Mouse (Mus musculus): ENCODE results near the gene Zfp78.

Zfp78 gene

DNA sequence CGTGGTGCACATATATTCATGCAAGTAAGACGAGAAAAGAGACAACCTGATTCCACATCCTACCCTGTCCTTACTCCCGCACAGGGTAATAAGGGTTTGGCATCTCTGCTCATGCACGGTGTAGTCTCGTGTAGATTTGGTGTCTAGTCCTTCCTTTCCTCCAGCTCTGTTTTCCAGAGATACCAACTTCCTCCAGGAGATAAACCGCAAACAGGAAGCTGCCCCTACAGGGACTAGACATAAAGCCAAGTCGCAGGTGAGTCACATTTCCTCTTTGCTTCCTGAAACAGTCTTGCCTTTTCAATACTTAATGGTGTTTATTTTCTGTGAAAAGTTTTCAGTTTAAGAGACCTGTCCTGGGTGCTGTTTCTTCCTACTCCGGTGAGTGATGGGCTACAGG, 20.9 kb downstream of the Zfp78 start:
- in situ Hi-C loops (cut with MboI; ENCODE audit: low sequenced_read_pairs), result loop anchor here (25.0 kb wide), 1 partner anchor 728 kb away; the partner anchor contains the start of gene Zfp954

DNA sequence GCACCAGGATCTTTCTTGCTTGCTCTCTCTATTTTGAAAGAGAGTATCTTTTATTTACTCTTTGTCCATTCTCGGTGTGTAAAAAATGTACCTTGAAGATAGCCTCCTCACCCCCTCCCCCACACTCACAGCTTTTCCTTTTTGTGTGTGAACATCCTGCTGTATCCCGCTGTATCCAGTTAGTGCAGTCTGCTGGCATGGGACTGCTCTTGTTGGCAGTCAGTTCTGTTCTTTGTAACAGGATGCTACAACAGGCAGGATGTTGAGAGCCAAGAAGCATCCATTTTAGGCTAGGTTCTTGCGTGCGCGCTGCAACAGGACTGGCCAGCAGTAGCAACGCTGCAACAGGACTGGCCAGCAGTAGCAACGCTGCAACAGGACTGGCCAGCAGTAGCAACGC, 23.9 kb downstream of the Zfp78 start:
- in situ Hi-C loops (cut with MboI; ENCODE audit: low sequenced_read_pairs), result loop anchor here (25.0 kb wide), 1 partner anchor 725 kb away; the partner anchor contains the start of gene Zfp954

DNA sequence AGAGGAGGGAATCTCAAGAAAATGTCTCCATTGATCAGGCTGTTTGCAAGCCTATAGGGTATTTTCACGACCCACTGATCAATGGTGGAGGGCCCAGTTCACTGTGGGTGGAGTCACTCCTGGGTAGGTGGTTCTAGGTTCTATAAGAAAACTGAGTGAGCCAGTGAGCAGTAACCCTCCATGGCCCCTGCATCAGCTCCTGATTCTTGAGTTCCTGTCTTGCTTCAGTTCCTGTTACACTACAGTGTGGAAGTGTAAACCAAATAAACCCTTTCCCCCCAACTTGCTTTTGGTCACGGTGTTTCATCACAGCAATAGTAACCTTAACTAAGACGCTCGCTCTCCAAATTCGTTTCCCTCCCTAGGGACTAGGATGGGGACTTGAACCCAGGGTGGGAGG, 25.9 kb downstream of the Zfp78 start:
- in situ Hi-C loops (cut with MboI; ENCODE audit: low sequenced_read_pairs), result loop anchor here (25.0 kb wide), 1 partner anchor 723 kb away; the partner anchor contains the start of gene Zfp954

DNA sequence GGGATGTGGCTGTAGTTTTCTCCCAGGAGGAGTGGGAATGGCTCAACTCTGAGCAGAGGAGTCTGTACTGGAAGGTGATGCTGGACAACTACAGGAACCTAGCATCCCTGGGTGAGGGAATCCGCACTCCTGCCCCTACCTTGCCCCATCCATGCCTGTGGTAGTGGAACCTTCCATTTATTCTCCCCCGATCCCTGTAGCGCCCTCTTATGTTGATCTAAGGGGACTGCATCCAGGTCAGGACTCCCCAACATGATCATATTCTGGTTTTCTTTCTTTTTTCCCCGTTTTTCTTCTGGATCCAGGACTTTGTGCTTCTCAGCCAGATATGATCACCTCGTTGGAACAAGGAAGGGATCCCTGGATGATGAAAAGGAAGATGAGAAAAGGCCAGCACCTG, 26.4 kb downstream of the Zfp78 start:
- in situ Hi-C loops (cut with MboI; ENCODE audit: low sequenced_read_pairs), result loop anchor here (25.0 kb wide), 1 partner anchor 723 kb away; the partner anchor contains the start of gene Zfp954

DNA sequence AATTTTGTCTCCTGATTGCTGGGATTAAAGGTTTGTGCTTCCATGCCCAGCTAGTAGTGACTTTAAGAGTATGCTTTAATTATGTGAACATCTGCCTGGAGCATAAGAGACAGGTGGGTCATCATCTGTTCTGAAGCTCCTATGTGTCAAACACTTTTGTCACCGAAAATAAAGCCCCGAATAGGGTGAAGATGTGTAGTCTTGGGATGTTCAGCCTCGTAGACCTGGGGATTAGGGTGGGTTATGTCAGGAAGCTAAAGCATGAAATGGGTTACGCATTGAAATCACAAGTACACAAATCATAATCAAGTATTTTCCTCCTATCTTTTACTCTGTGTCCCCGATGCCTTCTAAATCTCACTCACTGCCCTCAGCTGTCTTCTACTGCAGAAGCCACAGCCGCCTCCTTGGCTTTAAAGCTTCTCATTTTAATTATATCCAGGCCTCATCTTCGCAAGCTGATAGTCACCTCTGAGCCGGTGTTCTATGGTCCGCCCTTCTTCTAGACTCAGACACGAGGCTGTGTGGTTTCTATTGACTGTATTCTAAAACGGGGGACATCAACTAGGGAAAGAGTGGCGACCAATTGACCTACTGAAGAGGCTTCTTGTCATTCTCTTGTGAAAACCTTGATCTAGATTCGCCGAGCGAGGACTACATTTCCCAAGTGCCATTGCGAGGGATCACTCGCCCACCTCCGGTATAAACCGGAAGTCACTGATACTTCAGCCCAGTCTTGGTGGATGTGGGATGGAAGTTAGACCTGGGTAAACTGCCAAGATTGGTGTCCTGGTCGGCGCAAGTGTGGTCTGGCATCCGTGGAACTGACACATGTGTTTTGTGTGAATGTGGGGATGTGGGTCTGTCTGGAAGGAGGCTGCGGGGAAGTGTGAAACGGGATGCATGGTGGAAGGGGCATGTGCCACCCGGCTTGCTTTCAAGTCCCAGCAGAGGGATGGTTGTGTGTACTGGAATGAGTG, 35.2 kb downstream of the Zfp78 start, which contains the start of gene Smim17:
Gene Smim17 (plus strand): TSS at position 720 of the 980 bp plus-strand sequence.
- in situ Hi-C loops (cut with MboI; ENCODE audit: low sequenced_read_pairs), result loop anchor here (25.0 kb wide), 1 partner anchor 714 kb away; the partner anchor contains the start of gene Zfp954

DNA sequence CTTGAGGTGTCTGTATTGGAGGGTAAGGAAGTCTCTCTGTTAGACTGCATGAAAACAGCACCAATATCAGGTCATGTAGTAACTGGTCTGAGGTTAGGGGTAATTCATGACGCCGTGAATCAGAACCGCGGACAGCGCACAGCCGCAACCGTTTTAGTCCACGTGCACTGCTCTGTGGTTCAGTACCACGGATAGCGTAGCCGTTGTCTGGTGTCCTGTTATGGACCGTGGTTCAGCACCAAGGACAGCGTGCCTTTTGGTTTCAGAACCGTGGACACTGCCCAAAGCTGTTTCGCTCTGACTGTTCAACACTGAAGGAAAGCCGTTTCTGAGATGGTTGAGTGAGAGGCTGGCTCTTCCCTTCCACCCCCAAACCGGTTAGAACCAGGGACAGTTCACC, 47.0 kb downstream of the Zfp78 start, which contains the start of gene Gm20715:
Gene Gm20715 (plus strand): TSS at position 235 of the 400 bp plus-strand sequence.
- in situ Hi-C loops (cut with MboI; ENCODE audit: low sequenced_read_pairs), result no loop called here

DNA sequence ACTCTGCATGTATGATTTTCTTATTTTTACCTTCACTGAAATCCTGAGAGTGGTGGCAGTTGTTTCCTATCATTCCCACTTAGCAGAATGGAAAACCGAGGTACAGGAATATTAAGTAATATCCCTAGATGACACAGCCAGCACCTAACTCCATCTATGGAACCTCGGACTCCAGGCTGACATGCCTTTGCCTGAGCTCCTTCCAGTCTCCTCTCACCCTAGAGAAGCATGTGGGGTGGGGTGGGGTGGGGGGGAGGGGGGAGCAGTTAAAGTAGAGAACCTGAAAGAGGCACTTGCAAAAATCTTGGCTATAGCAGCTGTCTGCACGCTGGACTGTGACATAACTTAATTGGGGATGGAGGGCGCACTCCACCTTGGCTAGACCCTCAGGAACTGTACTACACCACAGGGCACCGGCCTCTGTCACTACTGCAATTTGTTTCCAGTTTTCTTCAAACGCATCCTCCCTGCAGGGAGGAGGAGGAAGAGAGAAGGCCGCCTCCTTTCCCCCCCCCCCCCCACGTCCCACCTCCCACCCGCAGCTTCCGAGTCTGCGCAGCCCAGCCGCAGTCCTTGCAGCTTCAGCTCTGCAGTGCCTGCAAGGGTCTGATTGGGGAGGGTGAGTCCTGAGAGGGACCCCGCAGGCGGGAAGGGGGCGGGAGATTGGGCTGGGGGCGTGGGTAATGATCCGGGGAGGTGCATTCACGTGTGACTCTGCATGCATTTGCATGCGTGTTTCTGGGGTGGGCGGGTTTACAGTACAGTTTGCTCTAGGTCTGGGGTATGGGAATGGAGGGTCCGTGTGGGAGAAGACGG, 51.8 kb downstream of the Zfp78 start:
- in situ Hi-C loops (cut with MboI; ENCODE audit: low sequenced_read_pairs), result no loop called here

DNA sequence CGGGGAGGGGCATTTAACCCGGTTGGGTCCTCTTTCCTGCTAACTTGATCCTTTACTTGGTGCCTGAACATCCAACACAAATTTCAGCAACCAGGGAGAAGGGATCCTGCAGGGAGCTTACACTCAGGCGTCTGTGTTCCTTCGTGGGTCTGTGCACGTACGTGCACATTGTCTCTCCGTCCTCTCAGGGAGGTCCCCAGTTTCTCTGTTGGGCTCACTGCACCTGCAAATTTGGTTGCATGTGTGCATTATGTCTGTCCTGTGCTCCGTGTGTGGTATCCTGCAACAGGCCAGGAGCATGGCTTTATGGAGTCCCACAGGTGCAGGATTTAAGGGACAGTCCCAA, 52.3 kb downstream of the Zfp78 start:
- in situ Hi-C loops (cut with MboI; ENCODE audit: low sequenced_read_pairs), result no loop called here

DNA sequence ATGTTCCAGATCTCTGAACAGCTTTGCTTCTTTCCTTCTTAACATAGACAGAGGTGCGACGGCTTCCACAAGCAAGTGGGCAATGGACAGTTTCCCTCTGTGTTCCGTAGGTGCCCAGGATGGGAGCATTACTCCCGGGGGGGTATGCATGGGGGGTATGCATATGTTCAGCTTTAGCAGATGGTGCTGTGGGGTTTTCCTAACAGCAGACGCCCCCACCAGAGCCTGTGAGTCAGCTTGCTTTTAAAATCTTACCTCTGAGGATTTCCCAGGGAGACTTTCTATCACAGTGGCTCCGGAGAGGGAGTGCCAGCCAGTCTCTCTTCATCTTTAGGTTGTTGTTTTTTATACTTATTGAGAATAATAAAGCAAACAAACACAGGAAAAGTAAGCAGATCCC, 56.8 kb downstream of the Zfp78 start:
- in situ Hi-C loops (cut with MboI; ENCODE audit: low sequenced_read_pairs), result no loop called here

DNA sequence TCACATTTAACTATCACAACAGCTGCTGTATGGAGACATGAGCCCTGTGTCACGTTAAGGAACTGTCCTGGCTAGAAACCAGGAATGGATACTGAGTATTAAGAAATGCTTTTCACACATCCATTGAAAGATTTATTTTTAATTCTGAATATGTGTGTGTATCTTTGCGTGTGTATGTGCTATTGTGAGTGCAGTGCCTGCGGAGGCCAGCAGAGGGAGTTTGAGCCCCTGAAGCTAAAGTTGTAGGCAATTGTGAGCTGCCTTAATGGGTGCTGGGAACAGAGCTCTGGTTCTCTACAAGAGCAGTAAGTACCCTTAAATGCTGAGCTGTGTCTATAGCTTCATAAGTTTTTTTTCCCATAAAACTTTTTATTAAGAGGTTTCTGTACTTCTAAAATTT, 66.3 kb downstream of the Zfp78 start:
- in situ Hi-C loops (cut with MboI; ENCODE audit: low sequenced_read_pairs), result no loop called here

DNA sequence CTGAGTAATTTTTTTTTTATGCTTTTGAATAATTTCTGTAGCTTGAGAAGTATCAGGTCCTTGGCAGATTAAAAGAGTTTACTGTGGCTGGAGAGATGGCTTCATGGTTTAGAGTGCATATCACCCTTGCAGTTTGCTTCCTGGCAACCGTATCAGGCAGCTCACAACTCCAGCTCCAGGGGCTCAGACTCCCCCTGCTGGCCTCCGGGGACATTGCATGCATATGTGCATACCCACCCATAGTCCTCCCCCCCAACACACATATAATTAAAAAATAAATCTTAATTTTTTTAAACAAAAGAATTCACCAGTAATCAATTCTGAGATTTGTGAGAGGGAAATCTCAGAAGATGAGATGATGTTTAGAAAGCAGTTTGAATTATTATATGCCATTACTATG, 67.3 kb downstream of the Zfp78 start:
- in situ Hi-C loops (cut with MboI; ENCODE audit: low sequenced_read_pairs), result no loop called here
